Mouse (Mus musculus): ENCODE data around the gene Dnah10. TPM values are rescaled to one million over a fixed set of nuclear protein-coding genes. Genes with fewer than 3 reads are reported as not detected.
A peak's percentile ranks its signal among the peaks of the same experiment; 100 is the strongest.

Dnah10 gene
- total RNA-seq, 1 experiment = 2.3 TPM

DNA sequence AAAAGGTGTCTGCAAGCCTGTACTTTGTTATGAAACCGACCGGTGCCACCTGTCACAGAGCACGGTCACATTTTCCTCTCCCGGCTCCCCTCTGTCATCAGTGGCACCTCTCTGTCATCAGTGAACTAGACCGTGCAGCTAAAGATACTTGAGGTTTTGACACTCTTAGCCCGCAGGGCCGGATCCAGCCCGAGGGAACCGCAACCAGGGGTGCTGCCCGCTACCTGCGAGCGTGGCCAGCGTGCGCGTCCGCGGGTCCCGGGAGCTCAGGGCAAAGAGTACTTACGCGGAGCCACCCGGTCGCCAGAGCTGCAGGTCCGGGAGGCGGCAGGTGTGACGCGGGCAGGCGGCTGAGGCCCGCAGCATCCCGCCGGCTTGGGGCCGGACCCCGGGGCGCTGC, 136.6 kb downstream of the Dnah10 start:
- Histone ChIP-seq H3K9me3 (ENCODE audit: control insufficient read depth, insufficient read depth, low read depth, low read length) (no peaks in the 10 kb centered on the region), H3K4me3 (ENCODE audit: insufficient read depth in 1 of 2, low read depth in 1 of 2, low read length in 2 of 2, poor library complexity in 1 of 2, severe bottlenecking in 1 of 2) (peak overlapping the region; percentile 84 to 95), H3K27ac (ENCODE audit: insufficient read depth, low read depth, low read length, poor library complexity, severe bottlenecking) (0 out of 2 replicates have a peak overlapping the region, but pooled peaks have one; percentile 36), H3K4me1 (ENCODE audit: control insufficient read depth in 2 of 2, insufficient read depth in 2 of 2, low read length in 2 of 2, poor library complexity in 1 of 2) (no peaks in the 10 kb centered on the region), H3K36me3 (ENCODE audit: control insufficient read depth, insufficient read depth, low read length, poor library complexity, severe bottlenecking) (no peaks in the 10 kb centered on the region), H3K9ac (ENCODE audit: insufficient read depth, low read depth, low read length, poor library complexity, severe bottlenecking) (peak overlapping the region; percentile 93)
- in situ Hi-C loops (cut with MboI; ENCODE audit: low sequenced_read_pairs in 2 of 2, unreplicated experiment in 2 of 2) = no loop called here
- no peak for DNase-seq (ENCODE audit: low read depth, low spot score)
- TF ChIP-seq ZNF384 (IDR thresholded peaks at IDR 0.05; ENCODE audit: low read depth, low read length) (no peak), CHD2 (IDR thresholded peaks at IDR 0.05; ENCODE audit: low read depth, low read length) (no peak), HCFC1 (IDR thresholded peaks at IDR 0.05; ENCODE audit: borderline replicate concordance, insufficient read depth, low read length) (no peak), MAFK (IDR thresholded peaks at IDR 0.05; ENCODE audit: insufficient read depth, low read depth, low read length) (no peak), ZC3H11A (IDR thresholded peaks at IDR 0.05; ENCODE audit: borderline replicate concordance, low read depth, low read length) (no peak)

DNA sequence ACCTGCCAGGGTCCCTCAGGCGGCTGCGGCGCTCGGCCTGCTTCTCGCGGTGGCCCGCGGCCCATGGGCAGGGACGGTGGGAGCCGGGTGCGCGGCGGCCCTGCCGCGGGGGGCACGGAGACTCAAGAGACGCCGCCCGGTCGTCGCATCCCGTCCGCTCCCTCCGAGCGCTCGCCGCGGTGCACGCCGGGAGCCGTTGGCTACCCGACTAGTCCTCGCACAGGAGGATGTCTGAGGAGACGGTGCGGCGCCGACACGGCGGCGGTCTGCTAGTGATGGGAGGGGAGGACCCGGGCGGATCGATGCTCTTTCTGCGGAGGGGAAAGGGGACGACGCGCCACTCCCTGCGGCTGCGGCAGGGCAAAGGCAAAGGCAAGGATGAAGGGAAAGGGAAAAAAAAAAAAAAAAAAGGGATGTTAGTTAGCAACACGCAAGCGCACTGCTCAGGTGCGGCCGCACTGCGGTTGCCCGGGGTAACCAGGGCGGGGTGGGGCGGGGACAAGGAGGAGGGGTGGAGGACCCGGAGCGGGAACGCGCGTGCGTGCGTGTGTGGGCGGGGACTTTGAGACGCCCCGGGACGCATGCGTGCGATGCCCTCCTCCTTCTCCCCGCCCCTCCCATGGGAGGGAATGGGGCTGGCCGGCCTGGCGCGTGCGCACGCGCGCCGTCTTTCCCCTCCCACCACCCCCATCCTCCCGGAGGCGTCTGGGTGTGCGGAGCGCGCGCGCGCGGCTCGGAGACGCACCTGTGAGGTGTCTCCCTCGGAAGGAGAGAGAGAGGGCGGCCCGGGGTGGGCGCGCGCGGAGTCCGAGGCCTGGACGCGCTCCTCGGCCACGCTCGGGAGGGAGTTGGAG, 137.4 kb downstream of the Dnah10 start, which contains the start of the genes Ccdc92 and Zfp664:
Gene Ccdc92 (minus strand): TSS at position 412 of the 854 bp plus-strand sequence.
Gene Zfp664 (plus strand): TSS at position 679 of the 854 bp plus-strand sequence.
- in situ Hi-C loops (cut with MboI; ENCODE audit: low sequenced_read_pairs in 2 of 2, unreplicated experiment in 2 of 2) = no loop called here
- no peaks in the 10 kb centered on the region for H3K4me1 ChIP-seq (ENCODE audit: control insufficient read depth in 2 of 2, insufficient read depth in 2 of 2, low read length in 2 of 2, poor library complexity in 1 of 2)
- peak within 1 kb of the TSS; percentile 59 for H3K27ac ChIP-seq (ENCODE audit: insufficient read depth, low read depth, low read length, poor library complexity, severe bottlenecking)
- TF ChIP-seq HCFC1 (IDR thresholded peaks at IDR 0.05; ENCODE audit: borderline replicate concordance, insufficient read depth, low read length) (peak; percentile 50; the same call in 1 of the 2 replicates), ZC3H11A (IDR thresholded peaks at IDR 0.05; ENCODE audit: borderline replicate concordance, low read depth, low read length) (no peak), ZNF384 (IDR thresholded peaks at IDR 0.05; ENCODE audit: low read depth, low read length) (peak; percentile 98), MAFK (IDR thresholded peaks at IDR 0.05; ENCODE audit: insufficient read depth, low read depth, low read length) (no peak)
- H3K9ac ChIP-seq (ENCODE audit: insufficient read depth, low read depth, low read length, poor library complexity, severe bottlenecking) = peak within 1 kb of the TSS; percentile 96
- peak within 1 kb of the TSS; percentile 84 to 95 for H3K4me3 ChIP-seq (ENCODE audit: insufficient read depth in 1 of 2, low read depth in 1 of 2, low read length in 2 of 2, poor library complexity in 1 of 2, severe bottlenecking in 1 of 2)
- H3K9me3 ChIP-seq (ENCODE audit: control insufficient read depth, insufficient read depth, low read depth, low read length) = no peaks in the 10 kb centered on the region
- peak; percentile 96 for DNase-seq (ENCODE audit: low read depth, low spot score)
- H3K36me3 ChIP-seq (ENCODE audit: control insufficient read depth, insufficient read depth, low read length, poor library complexity, severe bottlenecking) = 0 out of 2 replicates have a peak, but pooled peaks cover under 1% of the 10 kb centered on the region

DNA sequence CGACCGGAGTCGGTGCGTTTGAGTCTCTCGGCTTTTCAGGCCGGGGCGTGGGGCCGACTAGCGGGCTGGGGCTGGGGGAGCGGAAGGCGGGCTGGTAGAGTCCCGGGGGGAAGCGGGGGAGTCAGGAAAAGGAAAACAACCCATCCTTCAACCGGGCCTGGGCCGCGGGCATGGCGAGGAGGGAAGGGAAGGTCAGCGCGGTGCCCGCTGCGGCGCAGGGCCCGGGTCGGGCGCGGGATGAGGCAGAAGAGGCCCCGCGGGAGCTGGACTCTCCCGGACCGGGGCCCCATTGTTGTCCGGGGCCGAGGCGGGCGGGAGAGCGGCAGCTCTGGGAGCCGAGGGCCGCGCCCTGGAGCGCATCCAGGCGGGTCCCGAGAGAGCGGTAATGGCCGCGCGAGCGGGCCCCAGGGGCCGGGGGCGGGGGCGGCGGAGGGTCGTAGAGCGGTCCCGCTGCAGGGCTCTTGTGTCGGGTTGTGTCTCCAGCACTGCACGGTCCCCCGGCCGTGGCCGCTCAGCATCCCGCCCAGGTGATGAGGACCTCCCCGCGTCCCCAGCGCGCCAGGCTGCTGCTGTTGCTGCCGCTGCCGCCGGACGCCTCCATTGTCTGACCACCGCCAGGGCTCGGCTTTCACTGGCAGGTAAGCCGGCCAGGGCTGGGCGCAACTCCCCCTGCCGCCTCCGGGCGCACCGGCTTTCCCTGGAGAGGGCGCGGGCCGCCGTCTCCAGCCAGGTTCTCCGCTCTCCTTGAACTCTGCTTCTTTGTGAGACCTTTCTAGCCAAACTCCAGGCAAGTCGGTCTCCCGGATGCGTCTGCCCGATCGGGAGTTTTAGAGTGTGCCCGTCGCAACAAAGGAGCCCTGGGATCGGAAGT, 138.2 kb downstream of the Dnah10 start:
- H3K9me3 ChIP-seq (ENCODE audit: control insufficient read depth, insufficient read depth, low read depth, low read length) = no peaks in the 10 kb centered on the region

DNA sequence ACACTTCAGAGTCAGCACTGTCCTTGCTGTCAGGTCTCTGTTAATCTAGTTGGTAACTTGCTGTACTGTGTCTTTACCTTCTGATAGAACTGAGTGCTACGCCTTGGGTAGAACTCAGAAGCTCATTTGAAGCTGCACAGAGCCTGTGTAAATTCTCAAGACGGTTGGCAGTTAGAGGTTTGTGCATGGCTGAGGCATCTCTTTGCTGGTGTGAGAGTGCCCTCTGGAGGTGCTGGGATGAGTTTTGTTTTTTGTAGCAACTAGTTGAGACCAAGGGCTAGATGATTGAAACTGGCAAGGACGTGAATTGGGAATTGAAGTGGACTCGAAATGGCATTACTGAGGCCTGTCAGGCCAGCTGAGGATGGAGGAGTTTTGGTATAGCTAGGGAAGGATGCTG, 144.1 kb downstream of the Dnah10 start:
- no peaks in the 10 kb centered on the region for H3K9me3 ChIP-seq (ENCODE audit: control insufficient read depth, insufficient read depth, low read depth, low read length)
- DNase-seq (ENCODE audit: low read depth, low spot score) = peak; percentile 26
- H3K36me3 ChIP-seq (ENCODE audit: control insufficient read depth, insufficient read depth, low read length, poor library complexity, severe bottlenecking) = peaks cover 7% of the 10 kb centered on the region
- TF ChIP-seq ZC3H11A (IDR thresholded peaks at IDR 0.05; ENCODE audit: borderline replicate concordance, low read depth, low read length) (0 out of 2 replicates have a peak, but pooled peaks have one; percentile 5), HCFC1 (IDR thresholded peaks at IDR 0.05; ENCODE audit: borderline replicate concordance, insufficient read depth, low read length) (no peak), CHD2 (IDR thresholded peaks at IDR 0.05; ENCODE audit: low read depth, low read length) (no peak)
- in situ Hi-C loops (cut with MboI; ENCODE audit: low sequenced_read_pairs in 2 of 2, unreplicated experiment in 2 of 2) = no loop called here
- H3K4me1 ChIP-seq (ENCODE audit: control insufficient read depth in 2 of 2, insufficient read depth in 2 of 2, low read length in 2 of 2, poor library complexity in 1 of 2) = no peaks in the 10 kb centered on the region
- H3K9ac ChIP-seq (ENCODE audit: insufficient read depth, low read depth, low read length, poor library complexity, severe bottlenecking) = no peak overlapping the region
- no peak overlapping the region for H3K27ac ChIP-seq (ENCODE audit: insufficient read depth, low read depth, low read length, poor library complexity, severe bottlenecking)
- no peak overlapping the region for H3K4me3 ChIP-seq (ENCODE audit: insufficient read depth in 1 of 2, low read depth in 1 of 2, low read length in 2 of 2, poor library complexity in 1 of 2, severe bottlenecking in 1 of 2)

More for the DNA sequence above, 138.2 kb downstream of the Dnah10 start:
- H3K9ac ChIP-seq (ENCODE audit: insufficient read depth, low read depth, low read length, poor library complexity, severe bottlenecking) = peak overlapping the region; percentile 96
- H3K27ac ChIP-seq (ENCODE audit: insufficient read depth, low read depth, low read length, poor library complexity, severe bottlenecking) = peak overlapping the region; percentile 58
- H3K36me3 ChIP-seq (ENCODE audit: control insufficient read depth, insufficient read depth, low read length, poor library complexity, severe bottlenecking) = peaks cover 2% of the 10 kb centered on the region; the same call in 1 of the 2 replicates
- no peaks in the 10 kb centered on the region for H3K4me1 ChIP-seq (ENCODE audit: control insufficient read depth in 2 of 2, insufficient read depth in 2 of 2, low read length in 2 of 2, poor library complexity in 1 of 2)
- H3K4me3 ChIP-seq (ENCODE audit: insufficient read depth in 1 of 2, low read depth in 1 of 2, low read length in 2 of 2, poor library complexity in 1 of 2, severe bottlenecking in 1 of 2) = peak overlapping the region; percentile 78 to 93
- TF ChIP-seq ZC3H11A (IDR thresholded peaks at IDR 0.05; ENCODE audit: borderline replicate concordance, low read depth, low read length) = no peak
- TF ChIP-seq ZNF384 (IDR thresholded peaks at IDR 0.05; ENCODE audit: low read depth, low read length) = no peak
- TF ChIP-seq CHD2 (IDR thresholded peaks at IDR 0.05; ENCODE audit: low read depth, low read length) = no peak
- no peak; the same call in 1 of the 2 replicates for TF ChIP-seq HCFC1 (IDR thresholded peaks at IDR 0.05; ENCODE audit: borderline replicate concordance, insufficient read depth, low read length)
- TF ChIP-seq MAFK (IDR thresholded peaks at IDR 0.05; ENCODE audit: insufficient read depth, low read depth, low read length) = no peak
- DNase-seq (ENCODE audit: low read depth, low spot score) = peak; percentile 22
- in situ Hi-C loops (cut with MboI; ENCODE audit: low sequenced_read_pairs in 2 of 2, unreplicated experiment in 2 of 2) = no loop called here
